16 mouse cellular contexts compared by ENCODE assay signal in genomic region chr8:97403308-97403707, GRCm38 (mm10).
"Had no signal": no experiment of that assay in that cellular context is flagged by ENCODE, and none has a peak within 500 bp of the region (broad histone marks: within the 10 kb centered on the region; RNA-seq: fewer than 3 reads in every experiment).

No protein-coding gene starts in this region.

- H3K4me2 ChIP-seq: lung, embryonic 14.5 days; midbrain, embryonic 12.5 days; neural tube, embryonic 12.5 days had no signal

- H3K4me3 ChIP-seq: megakaryocyte, embryonic 14.5 days; midbrain, embryonic 12.5 days; neural tube, embryonic 12.5 days had no signal

- H3K27me3 ChIP-seq: megakaryocyte, embryonic 14.5 days; midbrain, embryonic 12.5 days; neural tube, embryonic 12.5 days had no signal

- H3K27ac ChIP-seq: macrophage; midbrain, embryonic 12.5 days; neural tube, embryonic 12.5 days had no signal

- H3K4me1 ChIP-seq: megakaryocyte, embryonic 14.5 days; midbrain, embryonic 12.5 days; neural tube, embryonic 12.5 days had no signal

- DNase-seq: lung, adult 18-20 months; lung, embryonic 14.5 days; lung, postnatal 10 days; midbrain, embryonic 14.5 days; retina, postnatal 1 day; right cerebral cortex, adult 18-20 months; right cerebral cortex, postnatal 25 days; right cerebral cortex, postnatal 4 days; spleen, adult 18-20 months; thymus, adult 18-20 months; thymus, postnatal 14 days; thymus, postnatal 36 days had no signal

- H3K36me3 ChIP-seq: midbrain, embryonic 12.5 days; neural tube, embryonic 12.5 days had no signal

- H3K9ac ChIP-seq: lung, embryonic 14.5 days; midbrain, embryonic 12.5 days; neural tube, embryonic 12.5 days had no signal

- H3K9me3 ChIP-seq: megakaryocyte, embryonic 14.5 days; midbrain, embryonic 12.5 days; neural tube, embryonic 12.5 days had no signal
